Mouse (Mus musculus) frontal cortex, postnatal 10 days (tissue): ENCODE measurements around the gene Pla2g4e.

Experiments used
- DNase-seq, 2 experiments: peaks; one replicate each; pipeline ENCODE4 v3.0.0; 2022; ENCODE audit warnings: low spot score in 2 of 2, mixed read lengths in 1 of 2

Pla2g4e gene

GRCm38 (mm10) chr2:120154361-120154894 lies 90.7 kb downstream of the Pla2g4e start, which contains the start of gene Ehd4:
Gene Ehd4 (minus strand): TSS chr2:120154606.
- DNase-seq, result peak; percentile 95 to 97

DNA sequence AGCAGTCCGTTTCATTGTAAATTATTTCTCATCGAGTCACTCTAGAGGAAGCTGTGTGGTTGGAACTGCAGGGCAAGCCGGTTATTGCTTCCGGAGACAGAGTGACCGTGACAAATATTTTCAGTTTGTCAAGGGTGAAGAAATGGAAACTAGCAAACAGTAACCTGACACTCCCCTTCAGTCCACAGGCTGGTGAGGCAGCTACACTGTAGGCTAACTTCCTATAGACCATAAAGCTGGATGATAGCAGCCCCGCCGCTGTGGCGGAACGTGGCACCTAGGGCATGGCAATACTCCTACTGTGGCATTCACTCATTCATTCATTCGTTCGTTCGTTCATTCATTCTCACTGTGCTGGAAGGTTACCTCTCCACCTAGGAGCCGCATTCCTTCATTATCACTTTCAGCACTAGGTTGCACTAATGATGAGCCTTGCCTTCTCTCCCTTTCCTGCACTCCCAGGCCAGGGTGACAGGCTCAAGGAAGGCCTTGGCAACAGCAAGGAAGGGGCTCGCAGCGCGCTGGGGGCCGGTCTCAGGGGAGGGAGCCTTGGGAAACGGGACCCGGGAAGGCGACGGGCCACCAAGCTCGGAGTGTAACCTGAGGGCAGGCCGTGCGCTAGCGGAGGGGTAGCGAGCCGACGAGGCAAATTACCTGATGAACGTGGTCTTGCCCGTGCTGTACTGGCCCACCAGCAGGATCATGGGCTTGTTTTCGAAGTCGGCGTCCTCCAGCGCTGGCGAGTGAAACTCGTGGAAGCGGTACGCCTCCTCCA lies 91.4 kb downstream of the Pla2g4e start:
- no peak for DNase-seq

- DNase-seq, result no peak
These were observed 94.6 kb downstream of the Pla2g4e start for GRCm38 (mm10) chr2:120150571-120150970.

- DNase-seq, result no peak
These were observed 95.5 kb downstream of the Pla2g4e start for GRCm38 (mm10) chr2:120149634-120150033.

GRCm38 (mm10) chr2:120147999-120148398 lies 97.1 kb downstream of the Pla2g4e start:
- no peak for DNase-seq

DNA sequence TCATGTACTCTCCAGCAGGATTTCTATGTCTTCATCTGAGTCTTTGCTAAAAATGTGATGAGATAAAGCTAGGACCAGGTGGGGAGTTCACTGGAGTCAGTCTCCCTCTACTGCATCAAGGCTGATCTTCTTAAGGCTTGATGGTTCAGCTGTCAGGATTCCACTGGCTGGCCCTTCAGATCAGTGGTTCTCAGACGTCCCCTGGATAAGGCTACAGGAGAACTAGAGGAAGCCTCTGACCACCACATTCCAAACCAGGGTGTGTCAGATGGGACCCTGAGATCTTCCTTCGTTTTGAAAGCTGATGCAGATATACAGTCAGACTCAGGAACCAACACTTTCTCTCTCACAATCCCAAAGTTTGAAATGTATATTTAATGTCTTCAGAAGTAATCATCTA lies 97.8 kb downstream of the Pla2g4e start:
- no peak for DNase-seq

DNA sequence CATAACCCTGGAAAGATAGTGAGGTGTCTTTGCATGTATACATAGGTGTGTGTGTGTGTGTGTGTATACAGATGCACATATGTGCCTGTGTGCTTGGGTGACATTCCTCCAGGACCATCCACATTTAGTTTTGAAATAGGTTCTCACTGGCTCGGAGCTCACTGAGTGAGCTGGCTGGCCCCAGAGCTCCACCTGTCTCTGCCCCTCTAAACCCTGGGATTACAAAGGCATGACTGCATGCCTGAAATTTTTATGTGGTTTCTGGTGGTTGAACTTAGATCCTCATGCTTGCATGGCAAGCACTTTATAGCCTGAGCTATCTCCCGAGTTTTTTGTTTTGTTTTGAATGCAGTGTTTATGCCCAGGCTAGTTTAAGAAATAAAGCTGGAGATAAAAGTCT lies 98.6 kb downstream of the Pla2g4e start:
- no peak for DNase-seq

GRCm38 (mm10) chr2:120144390-120144789 lies 100.7 kb downstream of the Pla2g4e start:
- no peak for DNase-seq

GRCm38 (mm10) chr2:120142336-120142735 lies 102.8 kb downstream of the Pla2g4e start:
- DNase-seq, result no peak

DNA sequence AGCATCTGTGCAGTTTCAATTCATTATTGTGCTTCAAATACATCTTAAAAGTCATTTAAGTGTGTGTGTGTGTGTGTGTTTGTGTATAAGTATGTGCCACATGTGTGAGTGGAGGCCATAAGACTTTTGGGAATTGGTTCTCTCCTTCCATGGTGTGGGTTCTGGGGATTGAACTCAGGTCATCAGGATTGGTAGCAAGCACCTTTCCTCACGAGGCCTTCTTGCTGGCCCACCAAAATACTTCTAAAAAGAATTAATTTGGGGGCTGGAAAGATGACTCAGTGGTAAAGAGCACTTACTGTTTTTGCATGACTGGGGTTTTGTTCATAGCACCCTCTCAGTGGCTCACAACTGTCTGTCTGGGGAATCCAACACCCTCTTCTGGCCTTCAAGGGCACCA lies 103.5 kb downstream of the Pla2g4e start:
- no peak for DNase-seq

- DNase-seq, result no peak
These were observed 104.8 kb downstream of the Pla2g4e start for GRCm38 (mm10) chr2:120140326-120140725.

DNA sequence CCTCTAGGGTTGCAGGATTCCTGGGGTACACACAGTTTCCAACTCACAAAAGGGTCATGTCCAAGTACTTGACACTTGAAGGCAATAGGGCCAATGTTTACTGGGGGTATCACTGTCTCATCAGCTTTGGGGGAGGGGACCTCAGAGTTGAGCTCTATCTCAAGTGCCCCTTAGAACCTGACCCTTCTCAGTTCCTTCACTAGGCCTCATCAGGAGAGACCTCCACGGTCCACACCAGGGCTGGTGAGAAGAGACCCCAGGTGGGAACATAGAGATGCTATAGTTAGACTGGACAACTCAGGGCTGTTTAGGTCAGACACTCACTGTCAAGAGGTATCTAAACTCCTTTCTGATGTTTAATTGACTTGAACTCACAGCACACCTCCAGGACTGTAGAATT lies 106.0 kb downstream of the Pla2g4e start:
- no peak for DNase-seq

- no peak for DNase-seq
These were observed 107.9 kb downstream of the Pla2g4e start for GRCm38 (mm10) chr2:120137281-120137680.

GRCm38 (mm10) chr2:120134453-120135075 lies 110.6 kb downstream of the Pla2g4e start:
- no peak for DNase-seq

GRCm38 (mm10) chr2:120131881-120132280 lies 113.3 kb downstream of the Pla2g4e start:
- DNase-seq, result no peak

DNA sequence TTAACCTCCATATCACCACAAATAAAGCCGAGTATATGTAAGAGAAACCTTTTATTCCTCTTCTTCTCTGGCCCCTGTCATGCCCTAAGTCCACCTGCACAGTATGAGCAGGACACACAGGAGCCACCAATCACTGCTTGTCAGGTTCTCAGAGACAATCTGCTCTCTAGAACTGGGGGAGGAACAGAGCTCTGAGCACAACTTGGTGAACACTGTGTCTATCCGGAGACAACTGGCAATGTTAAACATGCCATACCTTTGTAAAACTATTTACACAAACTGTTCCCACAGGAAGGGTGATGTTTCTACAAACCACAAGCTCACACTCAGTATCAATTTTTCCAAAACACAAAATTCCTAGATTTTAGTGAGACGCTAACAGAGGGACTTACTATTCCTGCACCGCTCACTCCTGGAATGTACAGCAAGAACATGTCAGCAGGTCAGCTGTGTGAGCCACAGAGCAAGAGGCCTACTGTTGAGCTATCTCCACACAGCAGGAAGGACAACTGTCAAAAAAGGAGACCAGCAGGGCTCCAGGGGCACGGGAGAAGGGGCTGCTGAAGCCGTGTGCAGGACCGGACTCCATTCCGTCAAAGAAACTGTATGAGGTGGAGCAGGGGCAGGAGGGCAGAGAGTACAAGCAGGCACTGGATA lies 115.8 kb downstream of the Pla2g4e start:
- DNase-seq, result no peak

- DNase-seq, result no peak
These were observed 116.5 kb downstream of the Pla2g4e start for GRCm38 (mm10) chr2:120128611-120129051.

- DNase-seq, result no peak
These were observed 117.1 kb downstream of the Pla2g4e start for GRCm38 (mm10) chr2:120128011-120128410.

DNA sequence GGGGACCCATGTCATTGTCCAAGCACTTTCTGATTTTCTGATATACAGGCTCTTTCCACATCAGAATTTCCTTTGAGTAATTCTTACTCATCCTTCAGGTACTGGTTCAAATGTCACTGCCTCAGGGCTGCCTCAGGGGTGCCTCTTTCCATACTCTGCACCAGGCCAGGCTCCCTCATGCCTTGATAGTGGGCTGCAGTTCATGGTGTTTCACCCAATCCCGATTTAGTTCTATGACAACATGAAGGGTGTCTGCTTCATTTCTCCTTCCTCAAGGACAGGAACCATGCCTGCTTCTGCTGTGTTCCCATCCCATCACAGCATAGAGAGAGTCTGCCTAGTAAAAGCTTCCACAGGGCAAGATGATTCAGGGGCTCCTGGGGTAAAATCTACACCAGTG lies 118.2 kb downstream of the Pla2g4e start:
- DNase-seq, result no peak

DNA sequence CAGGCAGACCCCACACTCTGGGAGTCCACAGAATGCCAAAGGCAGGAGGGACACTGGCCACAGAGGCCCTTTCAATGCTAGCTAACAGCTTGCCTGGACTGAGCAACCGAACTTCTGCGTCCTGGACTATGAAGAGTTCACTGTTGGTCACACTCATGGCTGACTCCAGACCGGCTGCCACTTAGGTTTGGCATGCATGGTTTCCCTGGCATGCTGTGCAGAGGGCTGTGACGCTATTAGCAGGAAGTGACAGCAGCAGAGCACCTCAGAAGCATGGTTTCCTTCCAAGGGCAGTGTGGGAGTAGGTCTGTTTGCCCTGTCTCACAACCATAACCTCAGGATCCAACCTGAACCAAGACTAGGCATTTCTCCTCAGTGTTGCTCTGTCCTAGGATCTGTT lies 118.7 kb downstream of the Pla2g4e start:
- DNase-seq, result no peak

DNA sequence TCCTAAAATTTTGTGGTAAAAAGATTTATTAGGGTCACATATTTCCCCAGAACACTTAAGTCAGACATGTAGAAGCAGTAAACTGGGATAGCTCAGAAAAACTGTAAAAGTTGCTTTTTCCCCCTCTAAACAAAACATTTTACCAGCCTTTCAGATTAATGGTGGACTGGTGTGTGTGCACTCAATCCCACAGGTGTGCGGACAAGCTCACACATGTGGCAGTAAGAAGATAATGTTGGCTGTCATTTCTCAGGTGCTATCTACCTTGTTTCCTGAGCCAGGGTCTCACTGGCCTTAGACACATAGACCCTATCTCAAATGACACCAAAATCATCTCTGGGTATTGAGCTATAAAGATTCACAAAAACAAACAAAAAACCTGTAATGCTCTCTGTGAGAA lies 119.7 kb downstream of the Pla2g4e start:
- no peak for DNase-seq

GRCm38 (mm10) chr2:120124946-120125345 lies 120.2 kb downstream of the Pla2g4e start:
- DNase-seq, result no peak
